Mouse (Mus musculus): ENCODE data around the gene Mblac2.
A peak's percentile ranks its signal among the peaks of the same experiment; 100 is the strongest.
"Not testable (repeated sequence)": the region's sequence is repeated elsewhere in the genome, so short reads cannot be mapped to it uniquely, and the experiment has no call there.

Gene Mblac2

DNA sequence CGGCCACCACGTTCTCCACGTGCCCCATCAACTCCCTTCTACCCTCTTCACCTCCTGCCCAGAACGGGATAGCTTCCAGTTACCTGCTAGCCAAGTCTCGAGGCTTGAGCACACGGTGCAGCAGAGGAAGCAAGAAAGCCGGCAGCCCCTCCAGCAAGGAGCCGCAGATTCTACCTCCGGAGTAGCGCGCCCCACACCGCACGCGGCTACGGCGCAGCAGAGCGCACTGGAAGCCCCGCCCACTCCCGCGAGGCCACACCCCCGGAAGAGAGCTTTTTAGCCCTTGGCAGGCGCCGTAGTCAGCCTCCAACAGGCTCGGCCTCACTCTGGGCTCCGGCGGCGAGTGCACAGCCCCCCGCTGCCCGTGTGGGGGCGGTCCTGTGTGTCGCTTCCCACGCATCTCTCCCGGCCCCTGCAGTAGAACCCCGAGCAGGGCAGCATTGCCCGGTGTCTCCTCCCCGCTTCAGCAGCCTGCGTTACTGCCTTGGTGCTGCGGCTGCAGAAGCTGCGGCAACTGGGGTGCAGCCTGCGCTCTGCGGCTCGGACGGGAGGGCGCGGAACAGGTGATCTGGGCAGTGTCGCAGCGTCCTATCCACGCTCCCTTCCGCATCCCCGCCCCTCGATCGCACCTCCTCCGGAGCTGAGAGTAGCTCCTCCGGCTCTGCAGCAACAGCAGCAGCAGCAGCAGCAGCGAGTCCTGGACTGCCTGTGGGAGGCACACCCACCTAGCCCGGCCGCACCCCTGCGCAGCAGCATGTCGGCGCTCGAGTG is at the start of gene Mblac2, which contains the start of gene Polr3g:
TSS of gene Mblac2 (plus strand) at position 567 of the 771 bp plus-strand sequence.
TSS of gene Polr3g (minus strand) at position 239 of the 771 bp plus-strand sequence.
- peak; percentile 94 to 98 for DNase-seq

DNA sequence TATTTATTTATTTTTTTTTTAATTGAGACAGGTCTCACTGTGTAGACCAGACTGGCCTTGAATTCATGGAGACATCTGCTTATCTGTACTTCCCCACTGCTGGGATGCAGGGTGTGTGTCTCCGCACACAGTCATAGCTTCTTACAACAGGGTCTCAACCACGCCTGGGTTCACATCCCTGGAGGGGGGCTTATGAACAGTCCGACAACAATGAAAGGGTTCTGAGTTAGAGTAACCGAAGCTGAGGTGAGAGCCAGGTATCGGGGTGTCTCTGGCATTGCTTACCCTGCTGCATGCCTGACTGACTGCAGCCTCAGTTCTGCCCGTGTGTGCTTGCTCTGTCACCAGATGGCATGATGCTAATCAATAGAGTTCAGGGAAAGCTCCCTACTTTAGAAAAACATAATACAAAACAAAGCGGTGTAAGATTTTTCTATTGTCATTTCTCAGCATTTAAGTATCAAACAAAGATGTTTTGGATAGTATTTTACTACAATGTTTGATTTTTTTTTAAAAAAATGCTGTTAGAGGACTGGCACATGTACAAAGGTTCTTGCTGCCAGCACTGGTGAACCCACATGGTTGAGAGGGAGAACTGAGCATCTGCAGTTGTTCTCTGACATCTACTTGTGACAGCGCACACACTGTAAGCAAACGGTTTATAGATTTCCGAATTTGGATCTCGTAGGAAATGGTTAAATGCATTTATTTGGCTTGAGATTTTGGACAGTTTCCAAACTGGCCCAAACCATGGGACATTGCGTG is 47.4 kb upstream of the Mblac2 start:
- no peak for DNase-seq

DNA sequence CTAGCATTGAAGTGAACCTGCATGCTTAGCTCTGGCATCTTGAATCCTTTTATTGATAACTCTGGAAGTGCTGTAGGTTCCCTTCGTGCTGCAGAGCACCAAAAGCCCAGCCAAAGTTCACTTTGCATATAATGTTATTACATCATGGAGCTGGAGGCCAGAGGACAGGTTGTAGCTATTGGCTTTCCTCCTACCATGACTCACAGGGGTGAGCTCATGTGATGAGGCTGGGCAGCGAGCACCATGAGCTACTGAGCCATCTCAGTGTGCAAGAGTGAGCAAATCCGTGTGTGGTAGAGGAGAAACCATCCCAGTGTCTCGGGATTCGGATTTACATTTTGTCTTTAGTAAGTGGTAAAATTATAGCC is 46.8 kb upstream of the Mblac2 start:
- no peak for DNase-seq

DNA sequence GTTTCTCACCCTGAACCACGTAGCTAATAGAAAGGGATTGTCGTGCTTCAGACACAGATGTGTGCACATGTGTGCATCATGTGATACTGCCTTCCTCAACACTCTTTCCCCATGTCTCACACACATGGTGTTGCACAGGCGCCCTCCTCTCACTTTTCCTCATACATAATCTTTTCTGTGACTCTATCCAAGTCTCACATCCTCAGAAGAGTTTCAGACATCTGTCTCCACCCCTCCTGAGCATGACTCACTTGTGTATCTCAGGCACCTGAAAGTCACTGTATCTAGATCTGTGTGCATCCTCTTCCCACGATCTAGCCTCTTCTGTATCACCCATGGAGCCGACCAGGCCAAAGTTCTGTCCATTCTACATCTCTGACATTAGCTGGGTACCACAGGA is 43.4 kb upstream of the Mblac2 start:
- DNase-seq: no peak

DNA sequence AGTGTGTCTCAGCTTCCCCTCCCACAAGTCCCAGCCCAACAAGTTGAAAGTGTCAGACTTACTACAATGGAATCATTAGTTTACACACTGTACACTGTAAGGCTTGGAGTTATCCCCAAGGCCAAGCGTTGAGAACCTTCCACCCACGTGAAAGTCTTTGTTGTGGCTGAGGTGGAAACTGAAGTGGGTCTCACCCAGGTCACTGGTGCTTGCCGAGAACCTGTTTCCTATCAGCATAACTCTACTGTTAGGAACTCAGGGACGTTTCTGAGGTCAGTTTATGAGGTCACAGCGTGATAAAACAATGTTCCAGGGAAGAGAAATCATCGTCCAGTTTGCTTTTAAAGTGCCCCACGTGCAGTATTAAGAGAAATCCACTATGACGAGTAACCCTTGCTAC is 35.8 kb upstream of the Mblac2 start:
- DNase-seq: no peak

DNA sequence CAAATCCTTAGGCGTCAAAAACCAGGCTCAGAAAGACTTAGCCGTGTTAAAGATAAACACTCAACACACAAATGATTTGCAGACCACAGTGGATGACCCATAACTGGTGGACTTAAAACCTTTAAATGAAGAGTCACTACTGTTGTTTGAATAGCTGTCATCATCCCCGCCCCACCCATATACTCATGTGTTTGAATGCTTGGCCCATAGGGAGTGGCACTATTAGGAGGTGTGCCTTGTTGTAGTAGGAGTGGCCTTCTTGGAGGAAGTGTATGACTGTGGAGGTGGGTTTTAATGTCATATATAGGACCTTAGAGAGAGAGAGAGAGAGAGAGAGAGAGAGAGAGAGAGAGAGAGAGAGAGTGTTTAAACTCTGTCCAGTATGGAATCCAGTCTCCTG is 28.0 kb upstream of the Mblac2 start:
- no peak for DNase-seq

DNA sequence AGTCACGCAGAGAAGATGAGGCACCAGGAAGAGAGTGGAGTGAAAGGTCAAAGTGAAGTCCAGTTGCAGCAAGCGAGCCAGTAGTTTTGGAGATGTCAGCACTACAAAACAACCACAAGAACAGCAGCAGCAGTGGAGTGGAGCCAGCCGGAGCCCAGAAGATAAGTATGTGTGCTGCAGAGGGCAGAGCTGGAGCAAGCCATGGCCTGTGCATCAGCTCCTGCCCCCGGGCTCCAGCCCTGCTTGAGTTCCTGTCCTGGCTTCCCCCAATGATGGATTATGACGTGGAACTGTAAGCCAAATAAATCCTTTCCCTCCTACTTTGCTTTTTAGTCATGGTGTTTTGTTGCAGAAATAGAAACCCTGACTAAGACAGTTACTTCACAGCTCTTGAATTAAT is 26.9 kb upstream of the Mblac2 start:
- no peak for DNase-seq

DNA sequence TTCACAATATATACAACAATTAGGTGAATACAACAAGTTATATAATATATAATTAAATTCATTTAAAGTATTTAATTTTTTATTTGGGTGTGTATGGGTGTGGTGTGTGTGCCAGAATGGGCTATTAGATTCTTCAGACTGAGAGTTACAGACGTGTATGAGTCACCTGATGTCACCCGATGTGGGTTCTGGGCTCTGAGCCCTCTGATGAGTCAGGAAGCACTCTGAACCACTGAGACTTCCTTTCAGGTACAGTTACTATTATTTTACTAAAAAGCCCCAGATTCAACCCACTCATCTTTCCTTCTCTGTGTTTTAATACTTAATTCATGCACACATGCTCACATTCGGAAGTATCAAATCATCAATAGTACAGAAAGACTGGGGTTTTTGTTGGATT is 26.3 kb upstream of the Mblac2 start:
- no peak for DNase-seq

DNA sequence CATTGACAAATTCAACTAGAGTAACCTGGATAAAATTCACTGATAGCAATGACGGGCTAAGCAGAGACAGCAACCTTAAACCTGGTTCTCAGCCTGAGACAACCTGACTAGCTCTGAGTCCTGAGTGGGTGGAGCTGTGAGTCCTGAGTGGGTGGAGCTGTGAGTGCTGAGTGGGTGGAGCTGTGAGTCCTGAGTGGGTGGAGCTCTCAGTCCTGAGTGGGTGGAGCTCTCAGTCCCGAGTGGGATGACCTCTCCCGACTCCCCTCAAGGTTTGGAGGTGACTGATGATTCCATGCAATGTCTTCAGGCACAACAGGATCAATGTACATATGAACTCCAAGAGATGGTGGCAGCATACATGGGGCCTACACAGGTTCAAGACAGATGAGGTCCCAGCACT is 21.6 kb upstream of the Mblac2 start:
- DNase-seq: no peak

DNA sequence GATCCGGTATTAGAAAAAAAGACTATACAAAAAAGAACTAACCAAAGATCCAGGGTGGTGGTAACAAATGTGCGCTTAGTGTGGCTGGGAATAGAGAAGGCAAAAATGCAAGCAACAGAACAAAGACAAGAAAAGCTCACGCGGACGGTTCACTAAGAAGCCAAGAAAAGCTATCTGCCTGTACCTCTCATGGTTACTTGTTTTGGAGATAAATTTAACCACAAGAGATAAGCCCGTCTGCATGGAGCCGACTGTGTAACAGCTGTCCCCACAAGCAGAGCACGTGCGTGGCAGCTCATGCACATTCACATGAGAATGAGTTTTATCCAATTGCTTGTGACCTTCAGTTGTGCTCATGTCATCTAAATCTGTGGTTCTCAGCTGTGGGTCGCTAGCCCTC is 20.7 kb upstream of the Mblac2 start:
- no peak for DNase-seq

DNA sequence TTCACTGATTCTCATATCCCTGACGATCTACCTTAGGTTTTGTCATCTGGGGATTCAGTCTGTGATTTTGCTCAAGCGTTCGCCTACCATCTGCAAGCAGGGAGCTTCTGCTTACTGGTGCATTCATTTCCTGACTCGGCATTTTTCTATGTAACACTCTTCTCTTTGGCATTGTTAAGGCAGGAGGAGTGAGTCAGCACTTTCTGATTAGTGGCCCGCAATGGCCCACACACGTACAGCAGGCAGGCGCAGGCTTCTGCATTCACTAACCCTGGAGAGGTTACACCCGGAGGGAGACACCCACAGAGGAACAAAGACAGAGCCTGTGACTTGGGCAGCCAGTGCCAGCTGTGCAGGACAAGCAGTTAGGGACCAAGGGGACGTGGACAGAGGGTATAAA is 19.5 kb upstream of the Mblac2 start:
- DNase-seq: peak in 1 of 2 experiments; percentile 27

DNA sequence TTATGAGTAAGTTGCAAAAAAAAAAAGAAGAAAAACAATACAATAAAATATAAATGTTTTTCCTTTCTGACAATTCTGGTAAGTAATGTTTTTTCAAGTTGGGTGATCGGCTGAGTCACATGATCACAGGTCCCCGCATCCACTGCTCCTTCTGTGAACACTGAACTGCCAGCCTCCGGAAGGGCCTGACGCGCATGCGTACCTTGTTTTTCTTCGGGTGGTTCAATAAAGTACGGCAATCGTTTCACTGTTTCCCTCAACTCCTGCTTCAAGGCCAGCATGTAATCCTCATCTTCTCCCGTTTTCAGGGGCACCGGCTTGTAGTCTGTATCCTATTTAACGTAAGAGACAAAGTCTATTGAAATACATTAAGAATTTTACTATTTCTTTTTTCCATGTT is 16.7 kb upstream of the Mblac2 start:
- DNase-seq: peak in 1 of 2 experiments; percentile 9

DNA sequence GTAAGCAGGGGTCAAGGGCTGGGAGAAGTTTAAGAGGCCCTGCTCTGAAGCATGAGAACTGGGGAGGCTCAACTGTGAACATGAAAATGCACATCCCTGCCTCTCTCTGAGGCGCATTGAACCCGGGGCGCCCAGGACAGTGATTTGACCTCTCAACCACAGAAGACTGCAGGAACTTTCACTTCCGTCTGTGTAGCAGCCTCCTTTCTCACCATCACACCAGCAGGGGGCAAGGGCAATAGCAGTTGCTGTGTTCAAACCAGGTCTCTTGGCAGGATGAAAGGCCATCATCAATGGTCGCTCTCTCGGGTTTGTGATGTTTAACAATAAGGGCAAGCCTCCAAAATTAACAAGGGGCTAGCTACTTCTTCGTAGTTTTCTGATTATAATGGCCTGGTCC is 8.0 kb upstream of the Mblac2 start:
- no peak for DNase-seq

DNA sequence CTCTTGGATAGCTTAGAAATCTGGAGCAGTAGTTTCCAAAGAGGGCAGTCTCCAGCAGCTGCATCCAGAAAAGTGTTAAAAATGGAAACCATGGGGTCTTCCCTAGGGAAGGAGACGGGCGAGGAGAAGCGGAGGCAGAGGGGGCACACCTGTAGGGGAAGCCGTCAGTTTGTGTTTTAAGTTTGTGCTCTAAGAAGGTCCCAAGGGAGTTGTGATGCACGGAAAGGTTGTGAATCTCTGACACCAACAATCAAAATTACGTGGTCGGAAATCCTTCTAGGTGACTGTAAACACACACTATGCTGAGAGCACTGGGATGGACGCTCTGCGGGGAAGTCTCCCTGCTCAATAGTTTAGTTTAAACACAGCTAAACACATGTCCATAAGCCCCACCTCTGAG is 7.5 kb upstream of the Mblac2 start:
- no peak for DNase-seq

DNA sequence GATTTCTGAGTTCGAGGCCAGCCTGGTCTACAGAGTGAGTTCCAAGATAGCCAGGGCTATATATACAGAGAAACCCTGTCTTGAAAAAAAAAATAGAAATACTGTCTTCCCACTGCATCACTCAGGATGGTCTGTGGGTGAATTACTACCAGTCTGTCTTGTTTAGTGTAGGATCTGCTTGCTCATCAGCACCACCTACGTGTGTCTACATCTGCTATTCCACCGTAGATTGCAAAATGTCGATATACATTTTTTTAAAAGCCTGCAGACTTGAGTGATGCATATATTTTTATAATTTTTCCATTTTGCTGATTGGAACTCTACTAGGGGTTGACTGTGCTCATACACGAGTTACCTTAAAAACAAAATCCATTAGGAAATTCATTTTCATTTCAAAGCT is 4.8 kb upstream of the Mblac2 start:
- DNase-seq: no peak

DNA sequence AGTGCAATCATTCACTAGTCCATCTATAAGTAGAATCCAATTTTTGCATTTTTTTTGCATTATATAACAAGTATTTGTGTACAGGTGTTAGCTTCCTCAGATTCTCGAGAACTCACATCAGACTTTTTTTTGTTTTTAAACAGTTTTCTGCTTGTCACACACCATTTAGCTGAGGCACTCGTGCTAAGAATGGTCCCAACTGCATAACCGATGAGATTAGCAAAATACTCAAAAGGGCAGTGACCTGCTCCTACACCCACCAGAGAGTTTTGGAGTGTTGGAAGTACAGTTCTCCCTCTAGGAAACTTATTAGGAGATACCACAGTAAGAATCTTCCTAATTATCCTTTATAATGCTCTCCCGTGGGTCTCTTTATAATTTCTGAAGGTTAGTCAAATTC is 1.3 kb upstream of the Mblac2 start:
- no peak for DNase-seq

DNA sequence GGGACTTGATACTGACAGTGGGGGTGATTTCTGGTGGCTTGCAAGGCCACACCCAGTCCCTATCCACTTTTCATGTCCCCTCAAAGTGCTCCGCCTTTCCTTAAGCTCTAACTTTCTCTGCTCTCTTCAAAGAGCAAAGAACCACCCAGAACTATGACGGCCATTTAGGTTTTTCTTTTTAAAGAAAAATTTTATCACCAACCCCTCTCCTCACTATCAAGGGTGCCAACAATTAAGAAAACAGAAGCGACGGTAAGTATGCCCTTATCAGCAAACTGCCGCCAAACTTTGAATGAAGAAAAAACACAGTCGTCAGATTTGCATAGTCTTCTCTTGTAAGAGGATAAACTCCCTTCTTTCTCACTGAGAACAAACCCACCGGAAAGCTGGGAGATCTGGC is 875 bp upstream of the Mblac2 start:
- DNase-seq: peak in 1 of 2 experiments; percentile 1

DNA sequence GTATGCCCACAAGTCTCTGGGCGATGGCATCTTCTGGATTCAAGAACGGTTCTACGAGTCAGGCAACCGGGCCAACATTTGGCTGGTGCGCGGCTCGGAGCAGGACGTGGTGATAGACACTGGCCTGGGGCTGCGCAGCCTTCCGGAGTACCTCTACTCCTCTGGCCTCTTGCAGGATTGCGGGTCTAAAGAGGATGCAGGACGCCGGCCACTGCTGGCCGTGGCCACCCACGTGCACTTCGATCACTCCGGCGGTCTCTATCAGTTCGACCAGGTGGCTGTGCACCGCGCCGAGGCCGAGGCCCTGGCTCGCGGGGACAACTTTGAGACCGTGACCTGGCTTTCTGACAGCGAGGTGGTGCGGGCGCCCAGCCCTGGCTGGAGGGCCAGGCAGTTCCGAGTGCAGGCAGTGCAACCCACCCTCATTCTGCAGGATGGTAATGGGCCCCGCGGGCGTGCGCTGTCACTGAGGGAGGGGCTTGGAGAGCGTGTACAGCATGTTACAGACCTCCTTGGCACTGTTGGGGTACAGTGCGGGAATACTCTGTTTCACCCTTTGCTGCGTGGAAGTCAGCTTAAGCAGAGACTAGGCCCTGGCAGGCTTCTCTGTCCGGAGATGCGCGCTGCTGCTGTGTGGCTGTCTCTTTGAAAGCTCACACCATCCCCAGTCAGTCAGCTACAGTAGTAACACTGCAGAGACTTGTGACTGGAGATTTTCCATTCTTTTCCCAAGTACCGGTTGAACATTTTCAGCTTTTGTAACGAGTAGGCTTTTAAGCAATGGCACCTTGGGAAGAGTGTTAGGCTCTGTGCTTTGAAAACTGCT is 618 bp downstream of the Mblac2 start:
- peak; percentile 12 to 52 for DNase-seq

DNA sequence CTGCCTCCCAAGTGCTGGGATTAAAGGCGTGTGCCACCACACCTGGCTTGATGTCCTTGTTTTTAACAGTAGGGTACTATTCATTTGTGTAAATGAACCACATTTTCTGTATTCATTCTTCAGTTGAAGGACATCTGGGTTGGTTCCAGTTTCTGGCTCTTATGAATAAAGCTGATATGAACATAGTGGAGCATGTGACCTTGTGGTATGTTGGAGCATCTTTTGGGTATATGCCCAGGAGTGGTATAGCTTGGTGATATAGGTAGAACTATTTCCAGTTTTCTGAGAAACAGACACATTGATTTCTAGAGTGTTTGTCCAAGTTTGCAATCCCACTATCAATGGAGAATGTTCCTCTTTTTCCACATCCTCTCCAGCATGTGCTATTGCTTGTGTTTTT is 2.8 kb downstream of the Mblac2 start:
- DNase-seq: no peak

DNA sequence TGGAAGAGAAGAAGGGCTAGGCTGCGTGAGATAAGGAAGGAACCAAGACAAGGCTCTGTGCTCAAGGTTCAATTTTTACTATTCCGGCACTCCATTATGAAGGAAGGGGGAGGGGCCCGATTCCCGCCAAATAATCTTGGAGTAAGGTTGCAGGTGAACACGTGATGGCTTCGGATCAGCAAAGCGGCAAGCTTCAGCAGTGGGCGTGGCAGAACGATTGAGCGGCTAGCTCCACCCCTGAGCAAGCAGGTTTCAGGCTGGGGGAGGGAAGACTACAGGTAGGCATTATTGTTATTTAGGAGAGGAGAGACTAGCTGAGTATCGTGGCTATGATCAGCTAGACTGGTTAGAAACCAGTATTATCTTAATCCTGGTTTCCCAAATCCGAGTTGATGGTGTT is 17.0 kb downstream of the Mblac2 start:
- not testable (repeated sequence) for DNase-seq

DNA sequence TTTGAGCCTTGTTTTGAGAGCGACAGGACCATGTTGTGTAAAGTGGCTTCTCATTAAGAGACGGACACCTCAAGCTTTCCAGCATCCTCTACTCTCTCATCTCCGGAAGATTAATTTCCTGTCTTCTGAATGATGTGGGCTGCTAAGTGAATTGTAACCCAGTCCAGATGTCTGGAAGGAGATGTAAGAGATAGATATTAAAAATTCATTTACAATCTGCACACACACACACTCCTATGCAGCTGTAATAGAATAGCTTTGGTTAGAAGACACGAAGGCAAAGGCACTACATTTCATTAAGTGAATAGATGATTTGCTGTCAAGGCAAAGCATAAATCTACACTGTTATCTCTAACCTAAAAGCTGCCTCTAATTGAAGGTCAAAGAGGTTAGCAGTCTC is 18.0 kb downstream of the Mblac2 start:
- no peak for DNase-seq

DNA sequence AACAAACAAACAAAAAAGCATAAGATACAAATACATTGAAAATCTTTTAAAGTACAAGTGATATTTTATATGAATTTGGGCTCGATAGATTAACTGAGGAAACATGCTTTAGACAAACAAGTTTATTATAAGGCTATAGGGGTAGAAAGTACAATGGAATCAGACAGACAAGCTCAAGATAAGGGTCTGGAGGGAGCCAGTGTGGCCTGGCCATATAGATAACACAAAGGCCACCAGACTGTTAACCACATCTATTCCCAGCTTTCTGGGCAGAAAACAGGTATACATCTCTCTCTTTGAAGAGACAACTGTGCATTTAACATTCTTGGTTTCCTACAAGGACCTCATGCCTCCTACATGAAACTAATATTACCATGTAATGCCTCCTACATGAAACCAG is 19.2 kb downstream of the Mblac2 start:
- no peak for DNase-seq

DNA sequence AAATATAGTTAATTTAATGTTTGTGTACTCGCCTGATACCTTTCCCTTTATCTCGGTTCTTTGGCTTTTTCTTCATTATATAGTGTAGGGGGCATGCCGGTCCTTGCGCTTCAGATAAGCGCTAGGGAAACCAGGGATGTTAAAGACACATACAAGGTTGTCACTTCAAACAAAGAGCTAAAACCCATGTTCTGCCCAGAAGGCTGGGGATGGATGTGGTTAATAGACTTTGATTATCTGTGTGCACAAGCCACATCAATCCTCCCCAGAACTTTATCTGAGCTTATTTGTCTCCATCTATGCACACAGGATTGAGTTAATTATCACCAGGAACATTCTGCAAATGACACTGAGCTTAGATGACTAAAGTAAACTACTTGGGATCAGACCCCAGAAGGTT is 25.5 kb downstream of the Mblac2 start:
- DNase-seq: no peak

DNA sequence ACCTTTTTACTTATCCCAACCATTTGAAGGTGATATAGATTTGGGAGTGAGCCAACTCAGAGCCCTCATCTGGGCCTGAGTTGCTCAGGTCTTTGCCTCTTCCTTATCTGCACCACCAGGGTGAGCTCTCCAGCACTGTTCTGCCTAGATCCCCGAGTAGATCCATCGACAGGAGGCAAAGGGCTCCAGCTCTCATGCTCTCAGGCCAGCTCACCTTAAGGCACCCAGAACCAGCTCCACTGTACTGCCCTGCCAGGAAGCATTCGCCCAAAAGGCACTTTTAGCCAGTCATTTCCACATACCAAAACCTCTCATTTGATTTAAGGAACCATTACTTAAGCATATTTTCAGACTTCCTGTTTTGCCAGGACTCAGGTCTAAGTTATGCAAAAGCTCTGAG is 29.8 kb downstream of the Mblac2 start:
- peak in 1 of 2 experiments; percentile 6 for DNase-seq
